Mouse (Mus musculus): ENCODE results near the gene 4933427D14Rik.

The 4933427D14Rik gene

DNA sequence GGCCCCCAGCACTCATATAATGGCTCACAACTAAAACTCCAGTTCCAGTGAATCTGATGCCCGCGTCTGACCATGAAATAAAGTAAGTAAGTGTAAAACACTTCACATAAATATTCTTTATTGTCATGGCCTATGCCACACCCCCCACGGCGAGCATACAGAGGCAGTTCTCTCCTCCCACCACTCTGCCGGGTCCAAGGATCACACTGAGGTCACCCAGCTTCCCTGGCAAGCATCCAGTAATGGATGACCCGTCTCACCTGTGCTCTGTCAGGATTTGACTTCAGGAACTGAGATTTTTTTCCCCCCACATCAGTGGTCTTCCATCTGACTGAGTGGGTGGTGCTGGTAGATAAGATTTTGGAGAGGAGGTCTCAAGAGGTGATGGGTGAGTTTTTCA, 67.1 kb downstream of the 4933427D14Rik start:
- no peak for DNase-seq (ENCODE audit: low read depth)

DNA sequence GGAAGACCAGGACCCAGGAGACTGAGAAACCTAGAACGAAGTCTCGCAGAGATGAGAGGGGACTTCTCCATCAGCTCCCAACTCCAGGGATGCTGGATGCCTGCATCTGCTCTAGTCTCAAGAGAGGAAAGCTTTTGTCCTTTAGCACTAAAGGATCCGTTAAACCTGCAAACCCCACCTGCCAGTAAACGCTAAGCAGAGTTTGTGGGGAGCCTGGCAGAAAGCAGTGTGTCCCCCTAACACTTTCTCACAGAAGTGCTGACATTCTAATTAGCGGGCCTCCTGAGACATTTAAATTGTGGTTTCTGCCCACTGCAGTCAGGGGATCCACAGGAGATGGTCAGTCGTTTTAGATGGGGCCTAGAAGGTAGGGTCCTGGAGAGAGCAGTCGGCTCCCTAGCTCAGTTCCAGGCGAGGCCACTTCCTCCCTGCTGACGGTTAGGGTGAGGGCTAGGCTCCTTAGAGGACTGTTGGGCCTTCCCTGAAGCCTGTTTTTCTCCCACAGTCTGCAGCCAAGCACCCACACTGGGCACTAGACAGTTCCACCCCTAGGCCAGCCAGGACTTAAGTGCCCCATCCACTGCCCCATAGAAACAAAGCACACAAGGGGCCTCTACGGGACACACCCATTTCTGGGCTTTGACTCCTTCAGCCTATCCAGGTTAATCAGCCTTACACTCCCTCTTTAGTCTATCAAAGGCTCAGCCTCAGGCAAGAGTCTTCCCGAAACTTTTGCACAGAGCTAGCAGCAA, 70.9 kb downstream of the 4933427D14Rik start:
- DNase-seq (ENCODE audit: low read depth): no peak

DNA sequence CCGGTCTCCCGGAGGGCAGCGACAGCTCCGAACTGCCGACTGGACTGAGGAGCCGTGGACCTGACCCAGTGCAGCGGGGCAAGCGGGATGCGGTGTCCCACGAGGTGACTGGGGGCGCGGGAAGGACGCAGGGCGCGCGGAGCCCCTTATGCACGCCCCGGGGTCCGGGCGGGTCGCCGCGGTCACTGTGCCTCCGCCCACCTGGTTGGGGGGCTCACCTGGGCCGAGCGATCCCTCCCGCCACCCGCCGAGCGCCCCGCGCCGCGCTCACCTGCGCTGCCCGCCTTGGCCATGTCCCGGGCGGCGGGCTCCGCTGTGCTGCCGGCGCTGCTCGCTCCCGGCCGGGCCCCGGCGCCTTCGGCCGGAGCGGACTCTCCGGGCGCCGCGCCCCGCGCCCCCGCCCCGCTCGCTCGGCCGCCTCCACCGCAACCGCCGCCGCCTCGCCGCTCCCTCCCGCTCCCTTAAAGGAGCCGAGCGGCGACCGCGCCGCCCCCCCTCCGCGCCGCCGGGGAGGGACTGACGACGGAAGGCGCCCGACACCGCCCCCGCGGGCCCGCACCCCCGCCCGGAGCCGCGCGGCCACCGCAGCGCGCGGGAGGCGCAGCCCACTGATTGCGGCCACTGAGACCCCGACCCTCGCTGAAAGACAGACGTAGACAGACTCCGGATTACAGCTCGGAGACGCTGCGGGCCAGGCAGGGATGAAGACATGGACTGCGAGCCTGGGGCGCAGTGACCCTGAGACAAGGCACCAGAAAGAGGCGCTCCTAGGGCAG, 71.7 kb downstream of the 4933427D14Rik start, which contains the start of gene Pitpnm3:
Gene Pitpnm3, minus strand, starts transcription at position 396 of the 776 bp plus-strand sequence.
- no peak for DNase-seq (ENCODE audit: low read depth)

DNA sequence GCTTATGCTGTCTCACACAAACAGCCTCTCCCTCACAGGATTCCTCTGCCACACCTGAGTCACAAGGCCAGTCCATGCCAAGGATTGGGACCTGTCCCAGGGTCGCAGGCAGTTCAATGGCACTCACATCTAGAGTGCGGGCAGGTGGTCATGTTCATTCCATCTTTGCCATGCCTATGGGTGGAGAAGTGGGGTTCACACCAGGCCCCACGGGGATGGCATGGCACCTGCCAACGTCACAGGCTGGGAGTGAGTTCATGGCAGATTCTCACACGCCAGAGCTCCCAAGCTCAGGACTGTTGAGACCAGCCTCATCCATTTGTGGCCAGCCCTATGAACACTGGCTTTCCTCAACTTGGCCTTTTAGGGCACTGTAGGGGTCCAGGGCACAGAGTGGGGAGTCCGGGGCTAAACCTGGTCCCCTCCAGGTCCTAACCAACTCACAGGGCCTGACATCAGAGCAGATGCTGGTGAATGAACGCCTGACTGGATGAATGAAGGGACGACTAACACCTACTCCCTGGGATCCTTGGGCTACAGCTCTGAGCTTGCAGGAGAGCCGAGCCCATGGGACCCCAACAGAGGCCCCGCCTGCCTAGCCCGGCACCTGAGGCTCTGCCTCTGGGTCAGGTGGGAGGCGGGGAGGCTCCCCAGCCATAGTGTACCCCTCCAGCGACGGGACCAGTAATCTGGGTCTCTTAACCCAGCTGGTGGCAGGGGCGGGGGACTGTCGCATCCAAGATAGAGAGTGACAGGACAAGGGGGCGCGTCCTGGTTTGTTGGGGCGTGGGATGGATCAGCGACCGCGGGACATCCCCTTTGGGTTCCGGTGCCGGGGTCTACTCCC, 72.5 kb downstream of the 4933427D14Rik start:
- DNase-seq (ENCODE audit: low read depth): no peak

DNA sequence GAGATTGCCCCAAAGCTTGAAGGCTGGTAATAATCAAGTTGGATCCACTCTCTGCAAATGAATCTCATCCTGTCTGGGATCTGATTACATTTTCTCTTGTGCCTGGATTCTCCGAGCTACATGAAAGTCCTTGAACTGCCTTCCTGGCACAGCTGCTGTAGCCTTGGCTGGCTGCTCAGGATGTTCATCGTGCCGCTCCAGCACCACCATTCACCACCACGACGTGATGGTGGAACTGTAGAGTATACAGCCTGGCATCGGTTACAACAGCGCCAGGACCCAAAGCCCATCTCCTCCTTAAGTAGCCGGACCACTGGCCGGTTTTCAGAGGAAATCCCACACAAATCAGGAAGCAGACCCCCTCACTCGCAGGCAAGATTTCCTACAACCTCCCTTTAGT, 74.2 kb downstream of the 4933427D14Rik start:
- DNase-seq (ENCODE audit: low read depth): no peak

DNA sequence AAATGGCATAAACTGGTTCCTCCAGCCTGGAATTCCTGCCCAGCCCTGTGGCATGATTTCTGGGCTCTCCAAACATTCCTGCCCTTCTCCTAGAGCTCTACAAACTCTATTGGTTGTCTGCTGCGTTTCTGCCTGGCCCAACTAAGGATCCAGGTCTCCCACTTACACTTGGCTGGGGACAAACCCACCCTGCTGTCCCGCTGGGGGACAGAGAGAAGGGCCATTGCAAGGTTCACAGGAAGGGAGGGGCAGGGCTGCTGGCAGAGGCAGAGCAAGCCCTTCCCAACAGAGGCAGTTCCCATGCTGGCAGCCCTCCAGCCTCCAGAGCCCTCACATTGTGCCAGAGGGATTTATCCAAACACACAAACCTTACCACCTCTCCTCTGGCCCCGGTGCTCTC, 75.0 kb downstream of the 4933427D14Rik start:
- no peak for DNase-seq (ENCODE audit: low read depth)

DNA sequence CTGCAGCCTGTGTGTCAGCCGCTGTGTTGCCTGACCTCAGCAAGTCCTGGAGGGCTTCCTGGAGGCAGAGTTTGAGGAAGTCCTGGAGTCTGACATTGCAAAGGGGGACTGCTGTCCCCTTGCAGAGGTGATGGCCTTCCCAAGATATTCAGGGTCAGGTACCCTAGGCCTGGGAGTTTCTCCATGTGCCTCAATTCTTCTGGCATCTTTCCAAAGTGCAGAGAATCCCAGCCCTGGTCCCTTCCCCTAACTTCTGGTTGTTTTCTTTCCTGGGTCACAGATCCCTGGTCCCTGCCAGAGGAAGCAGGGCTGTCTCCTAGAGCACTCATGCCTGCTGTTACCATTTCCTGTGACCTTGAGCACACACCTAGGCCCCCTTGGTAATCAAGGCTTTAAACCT, 75.6 kb downstream of the 4933427D14Rik start:
- no peak for DNase-seq (ENCODE audit: low read depth)

DNA sequence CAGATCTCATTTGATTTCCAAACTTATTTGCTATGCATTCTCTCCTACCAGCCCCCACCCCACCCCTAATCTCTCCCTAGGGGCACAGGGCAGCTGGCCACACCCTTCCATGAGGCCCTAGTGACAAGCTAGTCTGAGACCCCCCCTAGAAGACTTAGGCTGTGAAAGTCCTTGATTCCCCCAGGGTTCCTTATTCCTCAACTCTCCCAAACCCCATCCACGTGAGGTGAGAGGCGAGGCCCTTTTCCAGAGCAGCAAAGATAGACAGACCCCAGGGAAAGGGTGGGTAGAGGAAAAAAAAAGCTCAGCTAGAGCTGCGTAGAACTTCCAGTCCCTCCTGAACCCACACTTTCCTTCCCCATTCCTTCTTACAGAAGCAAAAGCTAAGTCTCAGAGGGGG, 76.4 kb downstream of the 4933427D14Rik start:
- DNase-seq (ENCODE audit: low read depth): no peak

DNA sequence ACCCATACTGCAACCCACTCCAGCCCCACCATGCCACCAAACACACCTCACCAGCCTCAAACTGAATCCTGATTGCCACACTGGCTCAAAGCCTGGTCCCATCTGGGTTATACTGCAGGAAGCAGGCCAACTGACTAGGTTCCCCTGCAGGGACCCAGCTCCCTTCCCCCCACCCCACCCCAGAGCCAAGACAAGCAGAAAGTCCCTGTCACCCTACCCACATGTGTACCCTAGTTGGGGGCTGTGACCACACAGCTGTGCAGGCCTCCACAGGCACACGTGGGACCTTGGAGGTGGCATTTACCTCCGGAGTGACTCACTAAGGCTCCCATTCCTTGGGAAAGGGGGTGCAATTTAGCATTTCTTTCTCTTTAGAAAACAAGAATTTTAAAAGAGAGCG, 76.8 kb downstream of the 4933427D14Rik start:
- DNase-seq (ENCODE audit: low read depth): no peak

DNA sequence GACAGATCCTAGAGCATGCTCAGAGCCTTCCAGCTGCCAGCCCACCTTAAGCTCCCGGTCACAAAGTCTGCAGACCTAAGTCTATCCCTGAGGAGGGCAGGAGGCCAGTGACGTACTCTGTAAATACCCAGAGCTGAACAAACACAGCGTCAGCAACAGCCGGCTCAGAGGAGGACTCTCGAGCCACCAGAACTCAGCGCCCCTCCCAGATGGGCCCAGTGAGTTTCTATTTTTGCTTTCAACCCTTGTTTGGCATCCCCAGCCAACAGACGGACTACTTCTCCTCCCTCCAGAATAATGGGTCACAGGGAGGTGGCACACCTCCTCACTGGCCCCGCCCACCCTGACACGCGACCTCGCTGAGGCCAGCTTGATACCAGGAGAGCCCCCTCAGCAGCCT, 77.2 kb downstream of the 4933427D14Rik start:
- no peak for DNase-seq (ENCODE audit: low read depth)

DNA sequence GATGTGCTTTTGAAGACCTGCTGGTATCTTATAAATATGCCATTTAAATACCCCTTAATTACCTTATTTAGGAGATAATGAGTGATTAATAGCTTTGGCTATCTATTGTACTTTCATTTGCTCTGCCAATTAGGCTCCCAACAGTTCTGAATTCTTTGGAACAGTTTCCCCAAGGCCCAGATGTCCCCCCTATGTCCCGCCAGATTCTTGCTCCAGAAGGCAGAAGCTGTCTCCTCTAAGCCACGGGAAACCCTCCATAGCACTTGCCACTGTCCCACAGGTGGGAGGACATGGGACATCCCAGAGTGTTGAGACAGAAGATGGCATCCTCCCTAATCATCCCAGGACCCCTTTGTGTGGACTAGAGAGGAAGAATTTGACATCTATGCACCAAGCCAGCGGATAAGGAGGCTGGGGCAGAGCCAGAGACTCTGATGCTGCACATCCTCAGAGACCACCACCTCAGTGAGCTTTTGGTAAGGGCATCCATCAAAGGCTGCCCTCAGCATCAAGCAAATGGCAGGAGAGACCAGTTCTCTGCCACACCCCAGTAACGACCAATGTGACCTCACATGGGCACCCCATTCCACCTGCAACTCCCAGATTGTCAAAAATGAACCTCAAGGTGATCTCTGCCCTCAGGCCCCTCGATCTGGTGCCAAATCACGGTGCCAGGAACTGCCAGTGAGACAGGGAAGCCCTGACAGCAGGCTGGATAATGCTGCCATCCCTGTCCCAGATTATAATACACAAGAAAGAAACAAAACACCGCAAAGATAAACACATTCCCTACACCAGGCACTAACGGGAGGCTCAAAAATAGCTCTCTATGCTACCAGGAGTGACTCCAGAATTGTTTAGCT, 78.0 kb downstream of the 4933427D14Rik start:
- DNase-seq (ENCODE audit: low read depth): no peak

DNA sequence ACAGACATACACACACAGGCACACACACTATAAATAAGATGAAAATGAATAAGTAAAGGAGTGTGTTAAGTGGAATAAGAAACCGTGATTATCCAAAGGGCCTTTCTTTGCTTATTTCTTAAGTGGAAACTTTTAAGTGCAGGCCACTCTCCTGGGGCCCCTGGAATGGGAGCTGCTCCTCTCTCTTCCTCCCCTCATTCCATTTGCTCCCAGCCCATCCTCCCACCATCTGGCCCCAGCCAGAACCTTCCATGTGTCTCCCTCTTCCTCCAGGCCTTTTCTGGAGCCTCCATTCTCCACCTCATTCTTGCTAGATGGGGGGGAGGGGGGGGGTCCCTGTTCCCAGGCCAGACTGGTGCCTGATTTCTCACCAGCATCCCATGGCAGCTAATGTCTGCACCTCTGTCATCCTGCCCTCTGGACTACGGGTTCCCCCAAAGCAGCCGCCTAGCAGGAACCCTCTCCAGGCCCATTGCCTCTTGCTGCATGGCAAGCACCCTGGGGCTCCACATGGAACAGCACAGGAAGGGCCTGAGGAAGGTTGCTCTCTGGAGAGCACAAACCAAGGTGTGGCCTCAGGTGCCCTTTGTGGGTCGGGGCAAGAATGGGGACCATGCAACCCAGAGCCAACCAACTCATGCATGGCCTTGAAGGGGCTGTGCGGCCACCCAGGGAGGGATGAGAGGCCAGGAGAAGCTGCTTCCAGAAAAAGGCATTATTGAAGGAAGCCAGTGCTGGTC, 79.6 kb downstream of the 4933427D14Rik start:
- no peak for DNase-seq (ENCODE audit: low read depth)

DNA sequence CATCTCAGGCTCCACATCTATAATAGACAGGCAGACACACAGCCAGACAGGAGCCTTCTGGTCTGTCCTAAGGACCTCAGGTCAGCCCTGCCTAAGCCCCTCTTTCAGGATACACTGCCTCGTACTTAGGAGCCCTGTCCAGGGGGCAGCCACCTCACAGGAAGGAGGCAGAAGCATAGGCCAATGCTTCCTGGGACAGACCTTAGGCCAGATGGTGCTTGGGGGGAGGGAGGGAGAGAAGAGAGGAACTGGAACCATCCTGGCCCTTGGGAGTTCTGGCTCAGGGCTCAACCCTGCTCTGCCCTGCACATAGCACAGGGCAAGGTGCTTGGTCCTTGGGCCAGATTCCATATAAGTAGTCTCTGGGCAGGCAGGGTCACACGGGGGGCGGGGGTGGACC, 81.5 kb downstream of the 4933427D14Rik start:
- DNase-seq (ENCODE audit: low read depth): no peak

DNA sequence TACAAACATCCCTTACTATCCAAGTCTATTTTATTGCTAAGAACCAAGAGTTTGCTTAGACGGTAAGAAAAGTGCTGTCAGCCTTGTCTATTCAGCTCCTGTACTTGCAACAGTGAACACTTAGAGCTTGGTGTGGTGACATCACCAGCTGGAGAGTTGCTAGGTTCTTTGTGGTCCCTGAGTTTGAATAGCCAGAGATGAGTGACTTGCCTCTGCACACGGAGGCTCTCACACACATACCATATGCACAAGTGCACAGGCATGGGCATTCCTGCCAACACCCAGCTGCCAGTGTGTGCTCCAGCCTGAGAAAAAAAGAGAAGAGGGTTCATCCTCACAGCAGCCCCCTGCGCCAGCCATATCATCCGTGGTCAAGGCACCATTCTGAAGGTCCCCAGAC, 83.7 kb downstream of the 4933427D14Rik start:
- no peak for DNase-seq (ENCODE audit: low read depth)

DNA sequence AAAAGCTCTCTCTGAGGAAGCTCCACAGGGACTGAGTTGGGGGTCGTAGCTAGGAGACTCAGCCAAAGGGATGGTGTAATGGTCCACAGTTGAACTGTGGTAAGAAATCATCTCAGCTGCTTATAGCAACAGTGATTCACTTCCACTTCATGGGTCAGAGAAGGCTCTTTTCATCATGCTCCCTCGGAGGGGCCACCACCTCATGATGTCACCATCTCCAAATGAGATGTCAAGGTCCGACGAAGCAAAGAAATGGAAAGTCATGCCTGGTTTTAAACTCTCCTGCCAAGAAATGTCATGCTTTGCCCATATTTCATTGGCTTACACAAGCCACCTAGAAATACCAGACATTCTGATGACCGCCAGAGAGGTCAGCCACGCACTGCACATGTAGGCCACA, 86.9 kb downstream of the 4933427D14Rik start:
- no peak for DNase-seq (ENCODE audit: low read depth)

DNA sequence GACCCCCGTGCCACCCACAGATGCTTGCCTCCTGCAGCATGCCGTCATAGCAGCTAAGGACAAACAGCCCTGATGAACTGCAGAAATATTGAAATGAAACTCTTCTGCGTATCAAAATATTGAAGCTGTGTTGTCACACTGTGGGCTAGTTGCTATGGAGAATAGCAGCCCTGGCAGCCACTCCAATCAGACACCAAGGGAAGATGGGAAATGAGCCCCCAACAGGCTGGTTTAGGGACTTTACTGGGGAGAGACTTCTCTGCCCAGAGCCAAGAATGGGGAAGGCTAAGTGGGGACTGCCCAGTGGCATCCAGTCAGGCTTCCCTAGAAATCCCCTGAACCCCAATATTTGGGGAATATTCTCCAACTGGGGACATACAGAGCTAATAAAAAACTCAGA, 88.6 kb downstream of the 4933427D14Rik start:
- no peak for DNase-seq (ENCODE audit: low read depth)

DNA sequence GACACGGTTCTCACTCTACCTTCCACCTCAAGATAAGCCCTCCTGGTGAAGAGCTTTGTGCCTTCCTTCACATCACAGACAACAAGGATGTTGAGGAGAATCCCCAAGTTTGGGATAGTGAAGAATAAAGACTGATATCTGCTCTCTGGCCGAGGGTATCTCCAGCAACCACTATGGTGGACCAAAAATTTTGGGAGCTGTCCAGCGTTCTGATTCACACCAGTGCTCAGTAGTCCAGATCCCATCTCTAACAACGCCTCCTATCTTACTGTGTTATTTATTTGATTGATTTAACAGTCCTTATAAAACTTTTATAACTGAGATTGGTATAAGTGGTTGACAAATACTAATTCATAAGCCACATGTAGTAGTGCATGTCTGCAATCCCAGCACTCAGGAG, 94.0 kb downstream of the 4933427D14Rik start:
- no peak for DNase-seq (ENCODE audit: low read depth)

DNA sequence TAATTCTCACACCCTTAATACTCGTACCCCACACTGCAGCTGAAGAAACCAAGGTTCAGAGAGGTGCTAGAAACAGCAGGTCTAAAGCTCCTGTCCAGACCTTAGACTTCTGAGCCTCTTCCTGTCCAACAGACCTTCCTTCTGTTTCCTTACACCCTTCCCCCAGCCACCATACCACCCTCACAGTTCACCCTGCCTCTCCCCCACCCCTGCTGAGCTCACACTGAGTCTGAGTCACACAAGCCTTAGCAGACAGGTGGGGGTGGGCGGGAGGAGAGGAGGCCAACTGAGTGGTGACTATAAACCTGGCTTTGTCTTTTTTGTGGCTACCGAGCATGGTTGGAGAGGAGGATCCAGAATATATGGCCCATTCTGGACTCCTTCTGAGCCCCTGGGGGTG, 96.5 kb downstream of the 4933427D14Rik start:
- no peak for DNase-seq (ENCODE audit: low read depth)

DNA sequence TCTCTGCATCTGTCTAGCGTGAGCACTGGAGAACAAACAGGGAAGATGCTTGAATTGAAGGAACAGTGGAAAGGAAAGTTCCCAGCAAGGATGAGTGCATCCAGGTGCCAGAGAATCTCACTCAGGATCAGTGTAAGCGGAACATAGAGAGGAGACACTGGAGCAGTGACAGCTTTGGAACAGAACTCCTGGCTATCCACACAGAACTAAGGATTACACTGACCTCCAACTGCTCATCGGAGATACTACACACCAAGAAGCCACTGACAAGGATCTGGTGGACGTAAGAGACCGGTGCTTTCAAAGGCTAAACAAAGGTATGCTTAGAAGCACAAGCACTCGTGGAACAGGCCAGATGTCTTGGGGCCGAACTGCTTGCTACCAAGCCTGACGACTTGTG, 103.0 kb downstream of the 4933427D14Rik start:
- DNase-seq (ENCODE audit: low read depth): no peak
